Mouse (Mus musculus): Measurements from ENCODE around the gene Gnb1. TPM values are rescaled to one million over a fixed set of nuclear protein-coding genes. Genes with fewer than 3 reads are reported as not detected.

The Gnb1 gene
- polyA plus RNA-seq, 1 experiment: 338 TPM

- TF ChIP-seq MAX (IDR thresholded peaks at IDR 0.05) (no peak), MYOD1 (IDR thresholded peaks at IDR 0.05; ENCODE audit: control insufficient read depth, insufficient read length, low read depth) (no peak), FOSL1 (IDR thresholded peaks at IDR 0.05; ENCODE audit: insufficient read depth, low read length, poor library complexity, severe bottlenecking) (no peak), CTCF (IDR thresholded peaks at IDR 0.05; ENCODE audit: control insufficient read depth, insufficient read depth, insufficient read length) (no peak), USF1 (IDR thresholded peaks at IDR 0.05; ENCODE audit: low read depth) (no peak), MYOG (IDR thresholded peaks at IDR 0.05; ENCODE audit: control insufficient read depth, extremely low read depth, insufficient read length) (no peak), CEBPB (IDR thresholded peaks at IDR 0.05; ENCODE audit: low read depth) (no peak)
Observed at GRCm38 (mm10) chr4:155505671-155506295, 14.6 kb downstream of the Gnb1 start.

GRCm38 (mm10) chr4:155508614-155509013 is 17.5 kb downstream of the Gnb1 start:
- Histone ChIP-seq H3K79me3 (ENCODE audit: low read depth) (peaks cover 100% of the 10 kb centered on the region), H3K27me3 (ENCODE audit: control insufficient read depth, insufficient read depth, insufficient read length) (no peaks in the 10 kb centered on the region), H3K79me2 (ENCODE audit: control insufficient read depth, insufficient read depth) (peaks cover 100% of the 10 kb centered on the region), H3ac (ENCODE audit: control insufficient read depth, insufficient read length, low read depth) (no peak overlapping the region), H3K36me3 (ENCODE audit: control insufficient read depth, insufficient read depth) (peaks cover 19% of the 10 kb centered on the region), H3K4me3 (ENCODE audit: insufficient read depth, poor library complexity, severe bottlenecking) (no peak overlapping the region)
- TF ChIP-seq MYOD1 (IDR thresholded peaks at IDR 0.05; ENCODE audit: control insufficient read depth, insufficient read length, low read depth) (no peak), MAX (IDR thresholded peaks at IDR 0.05) (no peak), CTCF (IDR thresholded peaks at IDR 0.05; ENCODE audit: control insufficient read depth, insufficient read depth, insufficient read length) (no peak), USF1 (IDR thresholded peaks at IDR 0.05; ENCODE audit: low read depth) (no peak)

More at GRCm38 (mm10) chr4:155505671-155506295, 14.6 kb downstream of the Gnb1 start:
- Histone ChIP-seq H3K79me3 (ENCODE audit: low read depth) (peaks cover 98% of the 10 kb centered on the region), H3K79me2 (ENCODE audit: control insufficient read depth, insufficient read depth) (peaks cover 100% of the 10 kb centered on the region), H3K36me3 (ENCODE audit: control insufficient read depth, insufficient read depth) (peaks cover 19% of the 10 kb centered on the region), H3K4me3 (ENCODE audit: insufficient read depth, poor library complexity, severe bottlenecking) (no peak overlapping the region), H3ac (ENCODE audit: control insufficient read depth, insufficient read length, low read depth) (no peak overlapping the region), H3K27me3 (ENCODE audit: control insufficient read depth, insufficient read depth, insufficient read length) (no peaks in the 10 kb centered on the region)

- TF ChIP-seq USF1 (IDR thresholded peaks at IDR 0.05; ENCODE audit: low read depth) (no peak), MYOG (IDR thresholded peaks at IDR 0.05; ENCODE audit: control insufficient read depth, extremely low read depth, insufficient read length) (no peak), FOSL1 (IDR thresholded peaks at IDR 0.05; ENCODE audit: insufficient read depth, low read length, poor library complexity, severe bottlenecking) (no peak), CEBPB (IDR thresholded peaks at IDR 0.05; ENCODE audit: low read depth) (no peak), CTCF (IDR thresholded peaks at IDR 0.05; ENCODE audit: control insufficient read depth, insufficient read depth, insufficient read length) (no peak), MYOD1 (IDR thresholded peaks at IDR 0.05; ENCODE audit: control insufficient read depth, insufficient read length, low read depth) (no peak), MAX (IDR thresholded peaks at IDR 0.05) (no peak)
- peaks cover 100% of the 10 kb centered on the region for H3K79me3 ChIP-seq (ENCODE audit: low read depth)
- no peak overlapping the region for H3ac ChIP-seq (ENCODE audit: control insufficient read depth, insufficient read length, low read depth)
- no peak overlapping the region for H3K4me3 ChIP-seq (ENCODE audit: insufficient read depth, poor library complexity, severe bottlenecking)
- H3K79me2 ChIP-seq (ENCODE audit: control insufficient read depth, insufficient read depth): peaks cover 100% of the 10 kb centered on the region
- no peaks in the 10 kb centered on the region for H3K27me3 ChIP-seq (ENCODE audit: control insufficient read depth, insufficient read depth, insufficient read length)
- H3K36me3 ChIP-seq (ENCODE audit: control insufficient read depth, insufficient read depth): peaks cover 18% of the 10 kb centered on the region
Observed at GRCm38 (mm10) chr4:155510981-155511380, 19.8 kb downstream of the Gnb1 start.

GRCm38 (mm10) chr4:155514810-155515209 is 23.6 kb downstream of the Gnb1 start:
- TF ChIP-seq MYOD1 (IDR thresholded peaks at IDR 0.05; ENCODE audit: control insufficient read depth, insufficient read length, low read depth): no peak
- TF ChIP-seq MAX (IDR thresholded peaks at IDR 0.05): no peak
- TF ChIP-seq CEBPB (IDR thresholded peaks at IDR 0.05; ENCODE audit: low read depth): no peak
- TF ChIP-seq MYOG (IDR thresholded peaks at IDR 0.05; ENCODE audit: control insufficient read depth, extremely low read depth, insufficient read length): no peak
- no peak for TF ChIP-seq FOSL1 (IDR thresholded peaks at IDR 0.05; ENCODE audit: insufficient read depth, low read length, poor library complexity, severe bottlenecking)
- TF ChIP-seq CTCF (IDR thresholded peaks at IDR 0.05; ENCODE audit: control insufficient read depth, insufficient read depth, insufficient read length): no peak
- no peak for TF ChIP-seq USF1 (IDR thresholded peaks at IDR 0.05; ENCODE audit: low read depth)
- Histone ChIP-seq H3K27me3 (ENCODE audit: control insufficient read depth, insufficient read depth, insufficient read length) (no peaks in the 10 kb centered on the region), H3K4me3 (ENCODE audit: insufficient read depth, poor library complexity, severe bottlenecking) (no peak overlapping the region), H3ac (ENCODE audit: control insufficient read depth, insufficient read length, low read depth) (no peak overlapping the region), H3K36me3 (ENCODE audit: control insufficient read depth, insufficient read depth) (peaks cover 25% of the 10 kb centered on the region), H3K79me3 (ENCODE audit: low read depth) (peaks cover 98% of the 10 kb centered on the region), H3K79me2 (ENCODE audit: control insufficient read depth, insufficient read depth) (peaks cover 100% of the 10 kb centered on the region)

GRCm38 (mm10) chr4:155517948-155518517 is 26.9 kb downstream of the Gnb1 start:
- no peak for TF ChIP-seq CTCF (IDR thresholded peaks at IDR 0.05; ENCODE audit: control insufficient read depth, insufficient read depth, insufficient read length)
- TF ChIP-seq FOSL1 (IDR thresholded peaks at IDR 0.05; ENCODE audit: insufficient read depth, low read length, poor library complexity, severe bottlenecking): no peak
- TF ChIP-seq MAX (IDR thresholded peaks at IDR 0.05): no peak
- TF ChIP-seq MYOD1 (IDR thresholded peaks at IDR 0.05; ENCODE audit: control insufficient read depth, insufficient read length, low read depth): no peak
- TF ChIP-seq MYOG (IDR thresholded peaks at IDR 0.05; ENCODE audit: control insufficient read depth, extremely low read depth, insufficient read length): no peak
- TF ChIP-seq CEBPB (IDR thresholded peaks at IDR 0.05; ENCODE audit: low read depth): no peak
- no peak for TF ChIP-seq USF1 (IDR thresholded peaks at IDR 0.05; ENCODE audit: low read depth)
- H3K79me2 ChIP-seq (ENCODE audit: control insufficient read depth, insufficient read depth): peaks cover 100% of the 10 kb centered on the region
- peaks cover 39% of the 10 kb centered on the region for H3K36me3 ChIP-seq (ENCODE audit: control insufficient read depth, insufficient read depth)
- H3K27me3 ChIP-seq (ENCODE audit: control insufficient read depth, insufficient read depth, insufficient read length): no peaks in the 10 kb centered on the region
- no peak overlapping the region for H3K4me3 ChIP-seq (ENCODE audit: insufficient read depth, poor library complexity, severe bottlenecking)
- no peak overlapping the region for H3ac ChIP-seq (ENCODE audit: control insufficient read depth, insufficient read length, low read depth)
- peaks cover 97% of the 10 kb centered on the region for H3K79me3 ChIP-seq (ENCODE audit: low read depth)
